Mouse (Mus musculus): Measurements from ENCODE around the gene Ndufs2. TPM values are rescaled to one million over a fixed set of nuclear protein-coding genes. Genes with fewer than 3 reads are reported as not detected.

The Ndufs2 gene
- polyA plus RNA-seq, 1 experiment from 2014 or later = 368 TPM

GRCm38 (mm10) chr1:171234126-171234525, 17.1 kb downstream of the Ndufs2 start, which contains the start of gene Fcer1g:
Gene Fcer1g, minus strand, starts transcription at chr1:171234365.
- no peak within 1 kb of the TSS for H3K4me2 ChIP-seq (replicated peaks; ENCODE audit: low read depth, low read length)
- no peak within 1 kb of the TSS; the same call in 1 of the 2 replicates for H3K27ac ChIP-seq (ENCODE audit: low read length)
- no peak within 1 kb of the TSS for H3K4me3 ChIP-seq (ENCODE audit: low read length)
- ATAC-seq (ENCODE audit: low FRiP score, low TSS enrichment) = no peak
- H3K9ac ChIP-seq (replicated peaks; ENCODE audit: low read length) = no peak within 1 kb of the TSS
- no peaks in the 10 kb centered on the region for H3K27me3 ChIP-seq (ENCODE audit: insufficient read depth, low read length)
- H3K4me1 ChIP-seq (ENCODE audit: insufficient read depth, low read length) = 0 out of 2 replicates have a peak, but pooled peaks cover 8% of the 10 kb centered on the region
- H3K9me3 ChIP-seq (ENCODE audit: low read length) = no peaks in the 10 kb centered on the region
- 83% methylated on average over 14 of the region's 14 CpGs for WGBS
- peaks cover 54% of the 10 kb centered on the region for H3K36me3 ChIP-seq (ENCODE audit: insufficient read depth, low read length)

- H3K27me3 ChIP-seq (ENCODE audit: insufficient read depth, low read length) = no peaks in the 10 kb centered on the region
- no peak overlapping the region; the same call in 1 of the 2 replicates for H3K27ac ChIP-seq (ENCODE audit: low read length)
- H3K4me2 ChIP-seq (replicated peaks; ENCODE audit: low read depth, low read length) = no peak overlapping the region
- H3K9me3 ChIP-seq (ENCODE audit: low read length) = no peaks in the 10 kb centered on the region
- no peak overlapping the region for H3K9ac ChIP-seq (replicated peaks; ENCODE audit: low read length)
- 0 out of 2 replicates have a peak, but pooled peaks cover 8% of the 10 kb centered on the region for H3K4me1 ChIP-seq (ENCODE audit: insufficient read depth, low read length)
- H3K4me3 ChIP-seq (ENCODE audit: low read length) = no peak overlapping the region
- 78% methylated on average over 12 of the region's 12 CpGs for WGBS
- peaks cover 44% of the 10 kb centered on the region for H3K36me3 ChIP-seq (ENCODE audit: insufficient read depth, low read length)
- ATAC-seq (ENCODE audit: low FRiP score, low TSS enrichment) = no peak
These were observed 18.1 kb downstream of the Ndufs2 start for GRCm38 (mm10) chr1:171232800-171233730.

GRCm38 (mm10) chr1:171232348-171232747, 18.8 kb downstream of the Ndufs2 start:
- peaks cover 37% of the 10 kb centered on the region for H3K36me3 ChIP-seq (ENCODE audit: insufficient read depth, low read length)
- no peaks in the 10 kb centered on the region for H3K9me3 ChIP-seq (ENCODE audit: low read length)
- H3K9ac ChIP-seq (replicated peaks; ENCODE audit: low read length) = no peak overlapping the region
- no peak for ATAC-seq (ENCODE audit: low FRiP score, low TSS enrichment)
- no peak overlapping the region for H3K4me2 ChIP-seq (replicated peaks; ENCODE audit: low read depth, low read length)
- 0 out of 2 replicates have a peak, but pooled peaks cover 8% of the 10 kb centered on the region for H3K4me1 ChIP-seq (ENCODE audit: insufficient read depth, low read length)
- no peaks in the 10 kb centered on the region for H3K27me3 ChIP-seq (ENCODE audit: insufficient read depth, low read length)
- 84% methylated on average over 5 of the region's 5 CpGs for WGBS
- H3K27ac ChIP-seq (ENCODE audit: low read length) = no peak overlapping the region
- no peak overlapping the region for H3K4me3 ChIP-seq (ENCODE audit: low read length)

- Histone ChIP-seq H3K36me3 (ENCODE audit: insufficient read depth, low read length) (peaks cover 32% of the 10 kb centered on the region), H3K4me2 (replicated peaks; ENCODE audit: low read depth, low read length) (no peak overlapping the region), H3K4me1 (ENCODE audit: insufficient read depth, low read length) (0 out of 2 replicates have a peak, but pooled peaks cover 8% of the 10 kb centered on the region), H3K4me3 (ENCODE audit: low read length) (no peak overlapping the region), H3K9me3 (ENCODE audit: low read length) (no peaks in the 10 kb centered on the region), H3K27me3 (ENCODE audit: insufficient read depth, low read length) (no peaks in the 10 kb centered on the region), H3K27ac (ENCODE audit: low read length) (no peak overlapping the region), H3K9ac (replicated peaks; ENCODE audit: low read length) (no peak overlapping the region)
- no peak for ATAC-seq (ENCODE audit: low FRiP score, low TSS enrichment)
- 77% methylated on average over 4 of the region's 4 CpGs for WGBS
These were observed 19.3 kb downstream of the Ndufs2 start for GRCm38 (mm10) chr1:171231844-171232243.

GRCm38 (mm10) chr1:171230215-171230614, 21.0 kb downstream of the Ndufs2 start:
- WGBS = 58% methylated on average over 3 of the region's 3 CpGs
- 0 out of 2 replicates have a peak, but pooled peaks have one; percentile 8 for ATAC-seq (ENCODE audit: low FRiP score, low TSS enrichment)
- Histone ChIP-seq H3K4me1 (ENCODE audit: insufficient read depth, low read length) (0 out of 2 replicates have a peak, but pooled peaks cover 8% of the 10 kb centered on the region), H3K4me3 (ENCODE audit: low read length) (no peak overlapping the region), H3K36me3 (ENCODE audit: insufficient read depth, low read length) (peaks cover 19% of the 10 kb centered on the region), H3K9me3 (ENCODE audit: low read length) (no peaks in the 10 kb centered on the region), H3K9ac (replicated peaks; ENCODE audit: low read length) (peak overlapping the region; percentile 1; the same call in 1 of the 2 replicates), H3K27ac (ENCODE audit: low read length) (peak overlapping the region; percentile 16; the same call in 1 of the 2 replicates), H3K4me2 (replicated peaks; ENCODE audit: low read depth, low read length) (no peak overlapping the region), H3K27me3 (ENCODE audit: insufficient read depth, low read length) (no peaks in the 10 kb centered on the region)

- H3K27ac ChIP-seq (ENCODE audit: low read length) = peak overlapping the region; percentile 16; the same call in 1 of the 2 replicates
- H3K4me3 ChIP-seq (ENCODE audit: low read length) = no peak overlapping the region
- WGBS = 44% methylated on average over 6 of the region's 6 CpGs
- ATAC-seq (ENCODE audit: low FRiP score, low TSS enrichment) = no peak
- H3K4me2 ChIP-seq (replicated peaks; ENCODE audit: low read depth, low read length) = no peak overlapping the region
- 0 out of 2 replicates have a peak, but pooled peaks cover 8% of the 10 kb centered on the region for H3K4me1 ChIP-seq (ENCODE audit: insufficient read depth, low read length)
- H3K9me3 ChIP-seq (ENCODE audit: low read length) = no peaks in the 10 kb centered on the region
- 0 out of 2 replicates have a peak overlapping the region, but pooled peaks have one; percentile 1 for H3K9ac ChIP-seq (replicated peaks; ENCODE audit: low read length)
- no peaks in the 10 kb centered on the region for H3K27me3 ChIP-seq (ENCODE audit: insufficient read depth, low read length)
- peaks cover 14% of the 10 kb centered on the region for H3K36me3 ChIP-seq (ENCODE audit: insufficient read depth, low read length)
These were observed 21.4 kb downstream of the Ndufs2 start for GRCm38 (mm10) chr1:171229750-171230149.

- Histone ChIP-seq H3K4me1 (ENCODE audit: insufficient read depth, low read length) (peaks cover 12% of the 10 kb centered on the region; the same call in 1 of the 2 replicates), H3K4me3 (ENCODE audit: low read length) (no peak overlapping the region), H3K9me3 (ENCODE audit: low read length) (no peaks in the 10 kb centered on the region), H3K4me2 (replicated peaks; ENCODE audit: low read depth, low read length) (no peak overlapping the region), H3K27me3 (ENCODE audit: insufficient read depth, low read length) (no peaks in the 10 kb centered on the region), H3K27ac (ENCODE audit: low read length) (no peak overlapping the region), H3K36me3 (ENCODE audit: insufficient read depth, low read length) (no peaks in the 10 kb centered on the region), H3K9ac (replicated peaks; ENCODE audit: low read length) (no peak overlapping the region)
- ATAC-seq (ENCODE audit: low FRiP score, low TSS enrichment) = no peak
- 90% methylated on average over 1 of the region's 1 CpGs for WGBS
These were observed 23.3 kb downstream of the Ndufs2 start for GRCm38 (mm10) chr1:171227879-171228278.

- no peak overlapping the region for H3K9ac ChIP-seq (replicated peaks; ENCODE audit: low read length)
- no peak overlapping the region for H3K4me2 ChIP-seq (replicated peaks; ENCODE audit: low read depth, low read length)
- no peaks in the 10 kb centered on the region for H3K9me3 ChIP-seq (ENCODE audit: low read length)
- H3K27me3 ChIP-seq (ENCODE audit: insufficient read depth, low read length) = no peaks in the 10 kb centered on the region
- no peak overlapping the region for H3K4me3 ChIP-seq (ENCODE audit: low read length)
- no peak overlapping the region for H3K27ac ChIP-seq (ENCODE audit: low read length)
- WGBS = 73% methylated on average over 4 of the region's 4 CpGs
- peaks cover 15% of the 10 kb centered on the region; the same call in 1 of the 2 replicates for H3K4me1 ChIP-seq (ENCODE audit: insufficient read depth, low read length)
- no peak for ATAC-seq (ENCODE audit: low FRiP score, low TSS enrichment)
- H3K36me3 ChIP-seq (ENCODE audit: insufficient read depth, low read length) = no peaks in the 10 kb centered on the region
These were observed 24.4 kb downstream of the Ndufs2 start for GRCm38 (mm10) chr1:171226780-171227179.

GRCm38 (mm10) chr1:171224857-171225256, 26.3 kb downstream of the Ndufs2 start, which contains the start of gene Apoa2:
Gene Apoa2, plus strand, starts transcription at chr1:171225054.
- H3K4me2 ChIP-seq (replicated peaks; ENCODE audit: low read depth, low read length) = no peak within 1 kb of the TSS
- peaks cover 16% of the 10 kb centered on the region for H3K4me1 ChIP-seq (ENCODE audit: insufficient read depth, low read length)
- no peaks in the 10 kb centered on the region for H3K9me3 ChIP-seq (ENCODE audit: low read length)
- no peaks in the 10 kb centered on the region for H3K27me3 ChIP-seq (ENCODE audit: insufficient read depth, low read length)
- H3K4me3 ChIP-seq (ENCODE audit: low read length) = no peak within 1 kb of the TSS
- WGBS = 67% methylated on average over 5 of the region's 5 CpGs
- ATAC-seq (ENCODE audit: low FRiP score, low TSS enrichment) = no peak
- peaks cover 5% of the 10 kb centered on the region; the same call in 1 of the 2 replicates for H3K36me3 ChIP-seq (ENCODE audit: insufficient read depth, low read length)
- H3K27ac ChIP-seq (ENCODE audit: low read length) = no peak within 1 kb of the TSS
- H3K9ac ChIP-seq (replicated peaks; ENCODE audit: low read length) = no peak within 1 kb of the TSS

Data from kidney, embryonic 16.5 days (tissue).